Mouse (Mus musculus) T-helper 1 cell (primary cell): ENCODE results near the gene Carhsp1.

ENCODE experiments used
- in situ Hi-C: fragments of 300-600 bp; cut with MboI, MseI; formaldehyde crosslinking; loops from one replicate; pipeline ENCODE4 v1.15.1; 2025; ENCODE audit warnings: high pct_unique_total_duplicates

The Carhsp1 gene

GRCm38 (mm10) chr16:8643855-8644254 is 28.1 kb downstream of the Carhsp1 start:
- in situ Hi-C loops = loop anchor here (5.0 kb wide), 1 partner anchor 33 kb away; no protein-coding TSS in a partner anchor

GRCm38 (mm10) chr16:8639466-8640191 is 32.3 kb downstream of the Carhsp1 start:
- in situ Hi-C loops = loop anchor here (5.0 kb wide), 1 partner anchor 38 kb away; no protein-coding TSS in a partner anchor

GRCm38 (mm10) chr16:8638131-8638530 is 33.8 kb downstream of the Carhsp1 start:
- in situ Hi-C loops = no loop called here

- in situ Hi-C loops = no loop called here
Measured at GRCm38 (mm10) chr16:8637217-8638051, 34.5 kb downstream of the Carhsp1 start, which contains the start of the genes Pmm2 and Tmem186. Pmm2 (plus strand) TSS chr16:8637674. Tmem186 (minus strand) TSS chr16:8637712.

GRCm38 (mm10) chr16:8636867-8637216 is 35.1 kb downstream of the Carhsp1 start:
- in situ Hi-C loops = no loop called here

GRCm38 (mm10) chr16:8631428-8631827 is 40.5 kb downstream of the Carhsp1 start:
- in situ Hi-C loops = no loop called here

GRCm38 (mm10) chr16:8630419-8630818 is 41.5 kb downstream of the Carhsp1 start:
- in situ Hi-C loops = no loop called here

- in situ Hi-C loops = no loop called here
Measured at GRCm38 (mm10) chr16:8620315-8621115, 51.4 kb downstream of the Carhsp1 start.

- in situ Hi-C loops = no loop called here
Measured at GRCm38 (mm10) chr16:8619659-8620314, 52.2 kb downstream of the Carhsp1 start.

- in situ Hi-C loops = no loop called here
Measured at GRCm38 (mm10) chr16:8613447-8613846, 58.5 kb downstream of the Carhsp1 start.

GRCm38 (mm10) chr16:8613039-8613438 is 58.9 kb downstream of the Carhsp1 start:
- in situ Hi-C loops = no loop called here

- in situ Hi-C loops = no loop called here
Measured at GRCm38 (mm10) chr16:8612214-8613005, 59.5 kb downstream of the Carhsp1 start.

- in situ Hi-C loops = no loop called here
Measured at GRCm38 (mm10) chr16:8610397-8610796, 61.6 kb downstream of the Carhsp1 start.
